Mouse (Mus musculus): ENCODE data around the gene Ppp2r5d.

Ppp2r5d gene

GRCm38 (mm10) chr17:46680760-46681373 is 24.0 kb downstream of the Ppp2r5d start, which contains the start of gene Klhdc3:
Gene Klhdc3 (minus strand): TSS chr17:46680914.
- DNase-seq (ENCODE audit: low read depth, low spot score) = peak; percentile 98

GRCm38 (mm10) chr17:46679843-46680759 is 24.8 kb downstream of the Ppp2r5d start:
- peak; percentile 54 for DNase-seq (ENCODE audit: low read depth, low spot score)

- no peak for DNase-seq (ENCODE audit: low read depth, low spot score)
Measured at GRCm38 (mm10) chr17:46678911-46679310, 26.0 kb downstream of the Ppp2r5d start.

GRCm38 (mm10) chr17:46678416-46678815 is 26.5 kb downstream of the Ppp2r5d start, which contains the start of gene Mea1:
Gene Mea1 (plus strand): TSS chr17:46678793.
- DNase-seq (ENCODE audit: low read depth, low spot score) = no peak

- no peak for DNase-seq (ENCODE audit: low read depth, low spot score)
Measured at GRCm38 (mm10) chr17:46674530-46675283, 30.2 kb downstream of the Ppp2r5d start.

DNA sequence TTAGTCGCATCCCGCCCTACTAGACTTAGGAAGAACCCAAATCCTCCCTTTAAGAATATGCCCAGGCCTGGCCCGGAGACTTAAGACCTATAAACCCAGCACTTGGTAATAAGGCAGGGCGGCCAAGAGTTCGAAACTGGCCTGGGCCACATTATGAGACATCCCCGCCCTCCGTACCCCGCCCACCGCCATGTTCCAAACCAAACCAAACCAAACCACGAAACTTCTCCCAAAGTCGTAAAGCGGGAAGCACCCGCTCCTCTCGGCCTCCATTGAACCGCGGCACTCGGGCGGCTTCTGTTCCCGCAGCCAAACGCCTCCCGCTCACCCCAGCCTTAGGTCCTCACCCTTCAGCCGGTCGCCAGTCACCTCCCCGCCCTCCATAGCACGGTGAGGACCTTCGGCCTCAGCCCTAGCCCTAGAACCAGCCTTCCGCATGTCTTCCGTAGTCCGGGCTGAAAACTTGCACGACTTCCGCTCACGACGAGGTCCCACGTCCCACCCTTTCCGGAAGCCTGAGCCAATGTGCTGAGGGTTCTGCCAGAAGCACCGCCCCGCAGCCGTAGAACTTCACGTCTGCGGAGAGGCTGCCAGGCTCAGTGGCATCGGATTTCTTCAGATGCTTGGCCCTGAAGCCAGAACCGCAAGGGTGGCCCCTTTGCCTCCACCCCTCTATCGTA is 30.9 kb downstream of the Ppp2r5d start, which contains the start of gene Rrp36:
Gene Rrp36 (minus strand): TSS at position 503 of the 680 bp plus-strand sequence.
- DNase-seq (ENCODE audit: low read depth, low spot score) = peak; percentile 92

DNA sequence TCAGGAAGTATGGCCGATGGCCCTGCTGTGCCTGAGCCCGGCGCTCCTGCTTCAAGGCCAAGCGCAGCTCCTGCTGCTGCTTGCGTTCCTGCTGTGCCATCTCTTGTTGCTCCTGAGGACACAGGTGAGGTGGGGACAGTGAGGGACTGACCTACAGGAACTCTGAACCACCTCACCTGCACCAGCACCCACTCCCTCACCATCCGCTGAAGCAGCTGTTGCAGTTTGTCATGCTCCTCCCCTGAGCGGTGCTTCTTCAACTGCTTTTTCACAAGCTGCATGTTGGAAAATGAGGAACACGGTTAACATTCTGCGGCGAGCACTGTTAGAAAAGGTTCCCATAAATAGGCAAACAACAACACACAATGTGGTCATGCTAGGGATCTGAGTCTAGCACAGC is 35.0 kb downstream of the Ppp2r5d start:
- no peak for DNase-seq (ENCODE audit: low read depth, low spot score)

GRCm38 (mm10) chr17:46667712-46668111 is 37.2 kb downstream of the Ppp2r5d start:
- no peak for DNase-seq (ENCODE audit: low read depth, low spot score)

DNA sequence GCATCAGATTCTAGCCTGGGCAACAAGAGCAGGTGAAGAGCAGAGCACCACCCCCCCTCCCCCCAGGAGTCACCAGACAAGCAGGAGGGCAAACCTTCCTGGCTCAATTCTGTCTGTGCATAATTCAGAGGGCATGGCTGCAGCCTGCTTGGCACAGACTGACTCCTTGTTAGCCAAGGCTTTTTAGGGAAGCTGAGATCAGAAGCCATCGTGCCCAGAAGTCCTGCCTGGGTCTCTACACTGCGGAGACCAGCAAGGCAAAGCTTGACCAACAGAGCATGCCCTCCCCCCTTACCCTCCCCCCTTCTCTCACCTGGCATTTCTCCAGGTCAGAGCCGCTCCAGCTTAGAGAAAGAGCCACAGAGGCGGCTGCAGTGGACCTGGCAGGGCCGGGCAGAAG is 42.2 kb downstream of the Ppp2r5d start:
- no peak for DNase-seq (ENCODE audit: low read depth, low spot score)

- no peak for DNase-seq (ENCODE audit: low read depth, low spot score)
Measured at GRCm38 (mm10) chr17:46661981-46662380, 42.9 kb downstream of the Ppp2r5d start.

DNA sequence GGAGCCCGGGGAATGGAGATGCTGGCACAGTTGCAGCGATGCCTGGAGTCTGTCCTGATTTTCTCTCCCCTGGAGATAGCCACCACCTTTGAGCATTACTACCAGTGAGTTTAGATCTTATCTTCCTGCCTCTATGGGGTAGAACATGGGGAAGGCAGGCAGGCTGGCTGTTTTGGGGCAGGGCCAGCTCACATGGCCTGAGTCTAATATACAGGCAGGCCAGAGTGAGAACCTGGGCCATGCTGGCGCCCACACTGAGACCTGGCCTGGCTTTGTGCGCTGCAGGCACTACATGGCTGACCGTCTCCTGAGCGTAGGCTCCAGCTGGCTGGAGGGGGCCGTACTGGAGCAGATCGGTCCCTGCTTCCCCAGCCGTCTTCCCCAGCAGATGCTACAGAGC is 43.6 kb downstream of the Ppp2r5d start:
- no peak for DNase-seq (ENCODE audit: low read depth, low spot score)

DNA sequence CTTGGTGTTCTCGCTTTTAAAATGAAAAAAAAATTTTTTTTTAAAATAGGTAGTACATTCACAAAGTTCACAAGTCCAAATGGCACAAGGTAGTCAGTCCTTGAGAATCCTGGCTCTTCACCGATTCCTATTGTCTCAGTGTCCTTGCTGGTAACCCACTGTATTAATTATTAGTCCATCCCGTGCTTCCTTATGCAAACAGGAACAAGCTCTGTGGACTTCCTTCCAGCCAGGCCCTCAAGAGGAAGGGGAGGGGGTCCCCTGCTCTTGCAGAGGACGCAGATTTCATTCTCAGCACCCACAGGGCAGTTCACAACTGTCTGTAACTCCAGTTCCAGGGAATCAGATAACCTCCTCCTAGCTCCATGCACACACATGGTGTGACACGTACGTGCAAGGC is 48.9 kb downstream of the Ppp2r5d start:
- no peak for DNase-seq (ENCODE audit: low read depth, low spot score)

GRCm38 (mm10) chr17:46651755-46652547 is 53.0 kb downstream of the Ppp2r5d start:
- DNase-seq (ENCODE audit: low read depth, low spot score) = no peak

DNA sequence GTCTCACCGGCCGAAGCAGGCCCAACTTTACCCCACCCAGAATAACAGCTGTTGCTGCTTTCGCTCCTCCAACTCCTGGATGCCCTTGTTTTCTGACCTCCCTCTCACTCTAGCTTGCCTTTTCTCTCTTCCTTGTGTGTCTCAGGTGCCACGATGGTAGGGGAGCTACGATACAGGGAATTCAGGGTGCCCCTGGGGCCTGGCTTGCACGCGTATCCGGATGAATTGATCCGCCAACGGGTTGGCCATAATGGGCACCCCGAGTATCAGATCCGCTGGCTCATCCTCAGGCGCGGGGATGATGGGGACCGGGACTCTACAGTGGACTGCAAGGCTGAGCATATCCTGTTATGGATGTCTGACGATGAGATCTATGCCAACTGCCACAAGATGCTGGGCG is 53.6 kb downstream of the Ppp2r5d start:
- DNase-seq (ENCODE audit: low read depth, low spot score) = no peak

GRCm38 (mm10) chr17:46650232-46651031 is 54.5 kb downstream of the Ppp2r5d start, which contains the start of gene Cul7:
Gene Cul7 (plus strand): TSS chr17:46650337.
- DNase-seq (ENCODE audit: low read depth, low spot score) = peak; percentile 92

- DNase-seq (ENCODE audit: low read depth, low spot score) = no peak
Measured at GRCm38 (mm10) chr17:46649811-46650210, 55.1 kb downstream of the Ppp2r5d start.

- DNase-seq (ENCODE audit: low read depth, low spot score) = no peak
Measured at GRCm38 (mm10) chr17:46648436-46648835, 56.5 kb downstream of the Ppp2r5d start.

DNA sequence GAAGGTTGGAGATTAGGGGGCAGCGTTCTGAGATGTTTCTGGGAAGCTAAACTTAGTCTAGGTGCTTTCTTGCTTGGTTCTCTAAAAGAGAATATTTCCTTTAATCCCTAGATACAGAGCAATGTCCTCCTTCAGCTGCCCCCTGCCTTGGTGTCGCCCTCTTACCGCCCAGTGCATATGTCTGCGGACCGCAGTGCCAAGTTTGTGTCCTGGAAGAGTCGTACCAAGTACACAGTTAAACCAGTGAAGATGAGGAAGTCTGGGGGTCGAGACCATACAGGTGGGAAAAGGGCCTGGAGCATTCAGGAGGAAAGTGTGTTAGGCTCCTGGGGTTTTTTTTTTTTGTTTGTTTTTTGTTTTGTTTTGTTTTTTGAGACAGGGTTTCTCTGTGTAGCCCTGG is 57.6 kb downstream of the Ppp2r5d start:
- DNase-seq (ENCODE audit: low read depth, low spot score) = no peak

GRCm38 (mm10) chr17:46646322-46646662 is 58.6 kb downstream of the Ppp2r5d start:
- DNase-seq (ENCODE audit: low read depth, low spot score) = no peak
